9 mouse cellular contexts compared by ENCODE assay signal in genomic region chr4:139684639-139685017, GRCm38 (mm10). TPM values are rescaled to one million over a fixed set of nuclear protein-coding genes. Genes with fewer than 3 reads are reported as not detected.
A peak's percentile ranks its signal among the peaks of the same experiment; 100 is the strongest.
DNase-seq lines count a peak whose midpoint lies in the region; ATAC-seq and TF ChIP-seq lines count a peak whose summit lies in the region.
"Had no signal": no experiment of that assay in that cellular context is flagged by ENCODE, and none has a peak within 500 bp of the region (broad histone marks: within the 10 kb centered on the region; RNA-seq: fewer than 3 reads in every experiment).

No protein-coding gene starts in this region.

- no peak overlapping the region for H3K4me2 ChIP-seq in heart, embryonic 11.5 days
- no peak overlapping the region for H3K4me2 ChIP-seq in hindbrain, postnatal 0 days (ENCODE audit: low read depth, low read length)
- H3K4me2 ChIP-seq: liver, embryonic 15.5 days had no signal

- 10% methylated on average over 3 of the region's 3 CpGs for WGBS in heart, adult 2 months
- WGBS in heart, embryonic 11.5 days (ENCODE audit: insufficient replicate concordance), result 11% methylated on average over 3 of the region's 3 CpGs
- WGBS in hindbrain, postnatal 0 days, result 13% methylated on average over 3 of the region's 3 CpGs
- WGBS in olfactory bulb, adult 2 months, result 15% methylated on average over 3 of the region's 3 CpGs

- no peaks in the 10 kb centered on the region for H3K36me3 ChIP-seq in heart, adult 2 months (ENCODE audit: control insufficient read depth, insufficient read depth, low read length)
- no peaks in the 10 kb centered on the region for H3K36me3 ChIP-seq in heart, embryonic 11.5 days (ENCODE audit: control insufficient read depth, insufficient read depth, low read length)
- H3K36me3 ChIP-seq in hindbrain, postnatal 0 days (ENCODE audit: insufficient read depth, low read length), result no peaks in the 10 kb centered on the region
- H3K36me3 ChIP-seq: liver, embryonic 15.5 days had no signal

- H3K4me1 ChIP-seq in heart, adult 2 months (ENCODE audit: control insufficient read depth, insufficient read depth, low read length), result no peaks in the 10 kb centered on the region
- no peaks in the 10 kb centered on the region for H3K4me1 ChIP-seq in heart, embryonic 11.5 days (ENCODE audit: control insufficient read depth, insufficient read depth, low read length)
- 0 out of 2 replicates have a peak, but pooled peaks cover 1% of the 10 kb centered on the region for H3K4me1 ChIP-seq in hindbrain, postnatal 0 days (ENCODE audit: insufficient read depth, low read length)
- H3K4me1 ChIP-seq in olfactory bulb, adult 2 months (ENCODE audit: control insufficient read depth, insufficient read depth, low read length), result no peaks in the 10 kb centered on the region
- H3K4me1 ChIP-seq: liver, embryonic 15.5 days had no signal

- H3K79me2 ChIP-seq in heart, adult 2 months (replicated peaks; ENCODE audit: control insufficient read depth, insufficient read depth, low read length), result no peaks in the 10 kb centered on the region

- H3K27ac ChIP-seq in heart, adult 2 months, result no peak overlapping the region
- no peak overlapping the region for H3K27ac ChIP-seq in heart, embryonic 11.5 days (ENCODE audit: low read depth, low read length)
- no peak overlapping the region for H3K27ac ChIP-seq in hindbrain, postnatal 0 days
- H3K27ac ChIP-seq in olfactory bulb, adult 2 months (ENCODE audit: insufficient read depth, low read depth, low read length), result no peak overlapping the region
- H3K27ac ChIP-seq: liver, embryonic 15.5 days had no signal

- no peaks in the 10 kb centered on the region; the same call in 1 of the 2 replicates for H3K9me3 ChIP-seq in heart, embryonic 11.5 days (replicated peaks; ENCODE audit: control insufficient read depth, low read length)
- H3K9me3 ChIP-seq in hindbrain, postnatal 0 days (ENCODE audit: low read length), result no peaks in the 10 kb centered on the region
- H3K9me3 ChIP-seq: liver, embryonic 15.5 days had no signal

- TF ChIP-seq CTCF in heart, adult 2 months (IDR thresholded peaks at IDR 0.05), result peak; percentile 77
- peak; percentile 89 for TF ChIP-seq CTCF in hindbrain, postnatal 0 days (IDR thresholded peaks at IDR 0.05; ENCODE audit: low read depth)
- peak; percentile 72; the same call in 1 of the 2 replicates for TF ChIP-seq CTCF in olfactory bulb, adult 2 months (IDR thresholded peaks at IDR 0.05; ENCODE audit: insufficient read depth, low read depth, low read length)

- no peak overlapping the region for H3K9ac ChIP-seq in heart, adult 2 months (ENCODE audit: low read depth, low read length)
- H3K9ac ChIP-seq in heart, embryonic 11.5 days (ENCODE audit: low read depth, low read length), result no peak overlapping the region
- no peak overlapping the region for H3K9ac ChIP-seq in hindbrain, postnatal 0 days (replicated peaks; ENCODE audit: low read length)
- H3K9ac ChIP-seq: liver, embryonic 15.5 days had no signal

- no peaks in the 10 kb centered on the region for H3K27me3 ChIP-seq in heart, adult 2 months (ENCODE audit: control insufficient read depth, insufficient read depth, low read length)
- H3K27me3 ChIP-seq in heart, embryonic 11.5 days (ENCODE audit: control insufficient read depth, insufficient read depth, low read length), result peaks cover 6% of the 10 kb centered on the region
- H3K27me3 ChIP-seq in hindbrain, postnatal 0 days (ENCODE audit: insufficient read depth, low read length), result no peaks in the 10 kb centered on the region
- H3K27me3 ChIP-seq: liver, embryonic 15.5 days had no signal

- peak; percentile 14 to 59 for DNase-seq in heart, adult 2 months
- DNase-seq in MN1 (ENCODE audit: low spot score), result peak; percentile 25
- DNase-seq in cerebellum, postnatal 25 days, result peak; percentile 63 to 76
- peak; percentile 83 for DNase-seq in hindbrain, postnatal 0 days (ENCODE audit: low spot score)
- DNase-seq in left cerebral cortex, postnatal 14 days (ENCODE audit: low spot score in 2 of 2), result peak; percentile 63 to 76
- peak; percentile 32 for DNase-seq in thymus, postnatal 14 days

- no peak for TF ChIP-seq POLR2A in heart, adult 2 months (IDR thresholded peaks at IDR 0.05; ENCODE audit: insufficient read depth, low read depth, low read length)
- no peak for TF ChIP-seq POLR2A in olfactory bulb, adult 2 months (IDR thresholded peaks at IDR 0.05; ENCODE audit: insufficient read depth, low read depth, low read length)

- intact Hi-C loops in heart, adult 2 months (cut with DNase I), result loop anchor here (1.0 kb wide), 1 partner anchor 174 kb away; no protein-coding TSS in a partner anchor
- intact Hi-C loops in left cerebral cortex, postnatal 14 days (cut with DNase I), result loop anchor here (1.0 kb wide), 1 partner anchor 174 kb away; no protein-coding TSS in a partner anchor

- no peak for TF ChIP-seq EP300 in heart, adult 2 months (IDR thresholded peaks at IDR 0.05; ENCODE audit: insufficient read depth, low read depth, low read length)

- no peak for ATAC-seq in heart, embryonic 11.5 days (replicated peaks; ENCODE audit: insufficient number of reproducible peaks, low FRiP score, low TSS enrichment)
- ATAC-seq in hindbrain, postnatal 0 days, result no peak

- no peak overlapping the region for H3K4me3 ChIP-seq in heart, adult 2 months
- no peak overlapping the region for H3K4me3 ChIP-seq in heart, embryonic 11.5 days (ENCODE audit: low read depth, low read length)
- no peak overlapping the region for H3K4me3 ChIP-seq in hindbrain, postnatal 0 days (ENCODE audit: low read length)
- H3K4me3 ChIP-seq in olfactory bulb, adult 2 months (ENCODE audit: insufficient read depth, low read depth, low read length), result no peak overlapping the region
- H3K4me3 ChIP-seq: liver, embryonic 15.5 days had no signal

RNA-seq across cellular contexts. Expression of gene Tas1r2, which starts 31.3 kb away (rescaled TPM):
- total RNA-seq in heart, adult 2 months (2021), result not detected
- polyA plus RNA-seq in heart, adult 2 months (2012; rRNA removed), result not detected in 2 replicates
- not detected in 2 replicates for polyA plus RNA-seq in heart, embryonic 11.5 days (2014; fragmentation: Nextera tagmentation; extraction: Ambion mirVana)
- total RNA-seq in hindbrain, postnatal 0 days (2014; rRNA removed), result not detected in 2 replicates
- not detected in 2 replicates for polyA plus RNA-seq in hindbrain, postnatal 0 days (2015; fragmentation: Nextera tagmentation; extraction: Ambion mirVana)
- not detected for total RNA-seq in left cerebral cortex, postnatal 14 days (2021)
- polyA plus RNA-seq in olfactory bulb, adult 2 months (2012; ENCODE audit: insufficient read depth, insufficient read length, low replicate concordance, missing spikeins), result not detected in 2 replicates
- polyA plus RNA-seq: liver, embryonic 15.5 days had no signal

Comparison
In these comparisons a context has a peak if more than half of its experiments do, and no peak if none do; other contexts are left out.
1. DNase-seq: peak in every context shown above with its lines; median percentile 83 in hindbrain, postnatal 0 days; 70 in cerebellum, postnatal 25 days; 70 in left cerebral cortex, postnatal 14 days; 36 in heart, adult 2 months; 32 in thymus, postnatal 14 days; 25 in MN1.